Mouse (Mus musculus) E14TG2a.4 (cell line): Measurements from ENCODE around the gene Olfr1342.
A peak's percentile ranks its signal among the peaks of the same experiment; 100 is the strongest.

Experiments used
- H3K27me3 ChIP-seq: 2 replicates; pipeline ENCODE4 v1.6.1; 2014; ENCODE audit warnings: low read length, control low read depth; ENCODE audit not compliant: insufficient read depth
- H3K36me3 ChIP-seq: 2 replicates; pipeline ENCODE4 v1.6.1; 2014; ENCODE audit warnings: low read length, control low read depth; ENCODE audit not compliant: insufficient read depth
- H3K4me1 ChIP-seq: replicated peaks from 2 replicates; pipeline ENCODE4 v1.6.1; 2014; ENCODE audit warnings: low read depth, low read length, control low read depth
- H3K4me3 ChIP-seq: replicated peaks from 2 replicates; pipeline ENCODE4 v1.5.1; 2014; ENCODE audit warnings: mild to moderate bottlenecking, low read length
- H3K9me3 ChIP-seq: 2 replicates; pipeline ENCODE4 v1.6.1; 2014; ENCODE audit warnings: low read length, control low read depth
- CTCF ChIP-seq: conservative IDR thresholded peaks from 2 replicates; pipeline ENCODE4 v1.5.1; 2014; ENCODE audit warnings: low read length
- NANOG ChIP-seq: IDR thresholded peaks from 2 replicates; pipeline ENCODE4 v1.6.1; 2014; ENCODE audit warnings: borderline replicate concordance, low read length, mixed read lengths
- POU5F1 ChIP-seq: IDR thresholded peaks from 2 replicates; pipeline ENCODE4 v1.6.1; 2014; ENCODE audit warnings: low read length, borderline replicate concordance

Olfr1342 gene

DNA sequence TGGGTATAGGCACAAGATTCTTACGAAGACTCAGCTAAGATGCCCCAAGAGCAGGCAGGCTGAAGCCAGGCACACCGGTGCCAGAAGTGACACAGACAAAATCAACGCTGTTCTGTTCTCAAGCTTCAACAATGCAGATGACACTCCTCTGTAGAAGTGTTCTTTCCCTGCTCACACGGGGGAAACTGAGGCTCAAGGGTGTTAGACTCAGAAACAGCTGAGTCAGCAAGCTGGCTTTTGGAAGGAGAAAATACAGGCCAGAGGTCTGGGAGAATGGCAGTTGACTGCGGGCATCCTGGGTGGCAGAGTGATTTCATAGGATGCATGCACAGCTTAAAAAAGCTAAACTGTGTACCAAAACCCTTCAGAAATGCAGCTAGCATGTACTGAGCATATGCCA lies 15.5 kb upstream of the Olfr1342 start:
- Histone ChIP-seq H3K27me3 (peaks cover 28% of the 10 kb centered on the region), H3K4me3 (no peak overlapping the region), H3K36me3 (no peaks in the 10 kb centered on the region), H3K4me1 (peaks cover 26% of the 10 kb centered on the region), H3K9me3 (0 out of 2 replicates have a peak, but pooled peaks cover 3% of the 10 kb centered on the region)
- TF ChIP-seq POU5F1 (no peak), CTCF (no peak), NANOG (no peak)

DNA sequence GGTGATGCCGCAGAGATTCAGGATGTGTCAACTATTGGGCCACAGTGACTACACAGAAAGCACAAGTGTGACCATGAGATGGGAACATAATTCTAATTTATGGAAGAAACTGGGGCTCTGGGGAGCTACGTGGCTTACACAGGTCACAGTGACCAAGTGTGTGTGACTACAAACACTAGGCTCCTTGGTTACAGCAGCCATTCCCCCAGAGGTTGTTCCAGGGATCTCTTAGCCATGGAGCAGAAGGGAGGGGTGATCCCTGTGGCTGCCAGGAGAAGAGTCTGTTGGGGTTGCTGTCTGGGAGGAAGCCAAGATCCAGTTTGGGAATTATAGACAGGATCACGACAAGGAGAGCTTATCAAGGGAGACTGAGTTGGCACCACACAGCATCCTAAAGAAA lies 10.7 kb upstream of the Olfr1342 start, which contains the start of gene Olfr1341:
Olfr1341 (plus strand) TSS at position 301 of the 400 bp plus-strand sequence.
- TF ChIP-seq NANOG (no peak), CTCF (no peak), POU5F1 (no peak)
- Histone ChIP-seq H3K9me3 (no peaks in the 10 kb centered on the region), H3K27me3 (peaks cover 36% of the 10 kb centered on the region), H3K36me3 (no peaks in the 10 kb centered on the region), H3K4me3 (no peak within 1 kb of the TSS), H3K4me1 (no peaks in the 10 kb centered on the region)

DNA sequence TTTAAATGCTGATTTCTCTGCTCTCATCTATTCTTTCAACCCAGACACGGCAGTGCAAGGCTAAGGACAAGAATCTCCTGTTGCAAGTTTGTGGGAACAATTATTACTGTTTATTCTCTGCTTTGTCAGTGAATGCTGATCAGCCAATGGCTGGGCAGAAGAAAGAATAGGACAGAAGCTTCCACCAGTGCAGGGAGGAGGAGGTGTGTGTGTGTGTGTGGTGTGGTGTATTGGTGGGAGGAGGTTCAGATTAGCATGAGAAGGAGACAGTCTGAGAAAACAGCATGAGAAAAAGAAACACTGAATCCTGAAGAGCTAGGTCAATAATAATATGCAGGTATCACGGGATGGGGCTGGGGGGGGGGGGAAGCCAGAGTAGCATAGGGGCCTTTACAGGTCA lies 1.3 kb upstream of the Olfr1342 start:
- H3K4me1 ChIP-seq, result peaks cover 23% of the 10 kb centered on the region
- H3K9me3 ChIP-seq, result no peaks in the 10 kb centered on the region
- TF ChIP-seq POU5F1 (no peak), NANOG (no peak), CTCF (no peak)
- H3K27me3 ChIP-seq, result peaks cover 28% of the 10 kb centered on the region
- H3K36me3 ChIP-seq, result no peaks in the 10 kb centered on the region
- no peak overlapping the region for H3K4me3 ChIP-seq

DNA sequence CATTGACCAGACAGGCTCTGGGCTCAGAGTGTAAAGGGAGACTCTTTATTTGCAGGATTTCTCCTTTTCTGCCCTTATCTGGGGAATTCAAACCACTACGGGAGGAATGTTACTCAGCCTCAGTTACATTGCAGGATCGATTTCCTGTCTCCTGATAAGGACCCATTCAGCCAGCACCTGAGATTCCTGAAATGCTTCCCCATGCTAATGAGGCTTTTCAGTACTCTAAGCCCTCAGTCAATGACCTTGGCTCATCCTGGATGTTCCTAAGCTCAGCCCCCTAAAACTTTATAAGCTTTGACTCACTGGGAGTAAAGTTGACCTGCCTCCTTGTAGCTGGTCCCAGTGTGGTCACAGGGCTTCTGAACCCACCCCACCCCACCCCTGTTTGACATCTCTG lies 5.5 kb downstream of the Olfr1342 start:
- no peak for TF ChIP-seq CTCF
- peak; percentile 63; the same call in 1 of the 2 replicates for TF ChIP-seq NANOG
- H3K9me3 ChIP-seq, result no peaks in the 10 kb centered on the region
- peaks cover 13% of the 10 kb centered on the region for H3K27me3 ChIP-seq
- no peaks in the 10 kb centered on the region for H3K36me3 ChIP-seq
- no peak overlapping the region for H3K4me3 ChIP-seq
- H3K4me1 ChIP-seq, result peaks cover 29% of the 10 kb centered on the region

DNA sequence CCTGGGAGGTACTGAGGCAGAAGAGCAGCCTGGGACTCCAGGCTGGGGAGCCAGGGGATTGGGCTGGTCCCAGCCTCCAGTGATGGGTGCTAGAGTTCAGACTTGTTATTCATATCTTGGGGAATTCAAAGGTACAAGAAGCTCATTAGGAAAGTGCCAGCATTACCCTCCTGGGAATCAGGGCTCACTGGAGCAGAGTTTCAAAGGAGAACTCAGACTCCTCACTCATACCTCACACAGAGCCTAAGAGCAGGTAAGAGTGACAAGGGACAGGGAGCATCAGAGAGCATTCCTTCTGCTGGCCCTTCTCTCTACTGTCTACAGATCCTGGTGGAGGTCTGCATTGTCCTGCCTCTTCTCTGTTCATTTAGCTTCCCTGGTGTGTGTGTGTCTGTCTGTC lies 33.9 kb downstream of the Olfr1342 start, which contains the start of gene Olfr62:
Olfr62 (plus strand) TSS at position 301 of the 400 bp plus-strand sequence.
- no peak for TF ChIP-seq CTCF
- TF ChIP-seq NANOG, result no peak
- Histone ChIP-seq H3K36me3 (no peaks in the 10 kb centered on the region), H3K4me3 (no peak within 1 kb of the TSS), H3K4me1 (no peaks in the 10 kb centered on the region), H3K9me3 (no peaks in the 10 kb centered on the region), H3K27me3 (0 out of 2 replicates have a peak, but pooled peaks cover 2% of the 10 kb centered on the region)

DNA sequence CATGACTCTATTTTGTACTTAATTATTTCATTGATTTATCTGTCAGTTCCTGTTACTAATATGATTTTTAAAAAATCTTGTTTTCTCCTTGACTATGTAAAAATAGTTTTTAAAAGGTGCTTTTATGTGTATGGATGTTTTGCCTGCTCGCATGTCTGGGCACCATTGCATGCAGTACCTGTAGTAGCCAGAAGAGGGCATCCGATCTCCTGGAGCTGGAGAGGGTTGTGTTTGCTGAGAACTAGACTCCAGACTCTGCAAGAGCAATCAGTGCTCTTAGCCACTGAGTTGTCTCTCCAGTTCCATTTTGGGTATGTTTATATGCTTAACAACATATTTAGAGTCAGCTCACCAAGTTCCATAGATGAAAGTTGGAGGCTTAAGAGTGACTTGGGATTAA lies 47.3 kb downstream of the Olfr1342 start:
- Histone ChIP-seq H3K4me1 (no peaks in the 10 kb centered on the region), H3K36me3 (no peaks in the 10 kb centered on the region), H3K4me3 (no peak overlapping the region), H3K27me3 (no peaks in the 10 kb centered on the region), H3K9me3 (no peaks in the 10 kb centered on the region)
- TF ChIP-seq CTCF, result peak; percentile 38
- no peak for TF ChIP-seq NANOG
- TF ChIP-seq POU5F1, result no peak

DNA sequence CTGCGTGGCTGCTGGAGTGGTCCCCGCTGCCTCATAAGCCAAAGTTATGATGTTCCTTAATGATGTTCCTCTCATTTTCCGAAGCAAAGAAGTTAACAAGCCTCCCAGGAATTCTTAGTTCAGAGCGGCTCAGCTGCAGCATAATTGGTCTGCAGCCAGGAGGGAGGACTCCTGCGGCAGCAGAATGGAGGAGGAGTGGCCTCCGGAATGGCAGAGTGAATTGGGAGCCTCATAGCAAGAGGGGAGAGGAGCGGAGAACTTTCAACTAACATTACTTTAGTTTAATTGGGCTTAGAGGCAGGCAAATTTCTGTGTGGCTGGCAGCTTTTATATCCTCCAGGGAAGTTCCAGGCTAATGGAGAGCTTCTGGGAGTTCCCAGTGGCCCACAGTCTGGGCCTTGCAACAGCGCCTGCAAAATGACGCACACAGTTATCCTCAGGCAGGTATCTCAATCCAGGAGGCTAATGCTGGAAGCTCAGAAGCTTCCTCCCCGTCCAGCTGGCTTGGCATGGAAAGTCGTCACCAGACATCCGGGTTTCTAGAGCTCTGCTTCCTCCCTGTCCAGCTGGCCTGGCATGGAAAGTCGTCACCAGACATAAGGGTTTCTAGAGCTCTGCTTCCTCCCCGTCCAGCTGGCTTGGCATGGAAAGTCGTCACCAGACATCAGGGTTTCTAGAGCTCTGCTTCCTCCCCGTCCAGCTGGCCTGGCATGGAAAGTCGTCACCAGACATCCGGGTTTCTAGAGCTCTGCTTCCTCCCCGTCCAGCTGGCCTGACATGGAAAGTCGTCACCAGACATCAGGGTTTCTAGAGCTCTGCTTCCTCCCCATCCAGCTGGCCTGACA lies 50.0 kb downstream of the Olfr1342 start:
- no peaks in the 10 kb centered on the region for H3K9me3 ChIP-seq
- TF ChIP-seq NANOG (no peak), CTCF (no peak), POU5F1 (no peak)
- no peaks in the 10 kb centered on the region for H3K4me1 ChIP-seq
- H3K27me3 ChIP-seq, result no peaks in the 10 kb centered on the region
- H3K4me3 ChIP-seq, result no peak overlapping the region
- H3K36me3 ChIP-seq, result no peaks in the 10 kb centered on the region
